Mouse (Mus musculus) c-Kit-positive CD71-positive TER-119-positive erythroid progenitor cells, embryonic 14.5 days (primary cell): ENCODE data around the gene Khdc1b.
"Not testable (repeated sequence)": the region's sequence is repeated elsewhere in the genome, so short reads cannot be mapped to it uniquely, and the experiment has no call there.

Experiments
- DNase-seq: peaks from one replicate; pipeline ENCODE4 v3.0.0-alpha.2; 2013; ENCODE audit warnings: low spot score

Khdc1b gene

DNA sequence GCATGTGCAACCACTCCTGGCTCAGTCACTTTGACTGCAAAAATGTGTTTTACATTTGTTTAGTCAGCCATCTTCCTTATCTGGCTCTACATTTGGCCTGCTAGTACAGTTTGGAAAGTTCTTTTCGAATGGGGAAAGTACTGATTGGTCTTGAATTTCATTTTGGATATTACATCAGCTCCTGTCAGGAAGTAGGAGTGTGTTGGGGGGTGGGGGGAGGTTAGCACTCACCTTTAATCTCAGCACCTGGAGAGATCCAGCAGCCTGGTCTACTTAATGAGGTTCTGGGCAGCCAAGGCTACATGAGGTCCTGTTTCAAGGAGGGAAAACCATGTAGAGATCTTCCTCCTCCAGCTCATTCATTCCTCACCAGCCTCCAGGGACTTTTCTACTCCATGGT, at the start of gene Khdc1b:
Gene Khdc1b (plus strand): TSS at position 301 of the 400 bp plus-strand sequence.
- no peak for DNase-seq

DNA sequence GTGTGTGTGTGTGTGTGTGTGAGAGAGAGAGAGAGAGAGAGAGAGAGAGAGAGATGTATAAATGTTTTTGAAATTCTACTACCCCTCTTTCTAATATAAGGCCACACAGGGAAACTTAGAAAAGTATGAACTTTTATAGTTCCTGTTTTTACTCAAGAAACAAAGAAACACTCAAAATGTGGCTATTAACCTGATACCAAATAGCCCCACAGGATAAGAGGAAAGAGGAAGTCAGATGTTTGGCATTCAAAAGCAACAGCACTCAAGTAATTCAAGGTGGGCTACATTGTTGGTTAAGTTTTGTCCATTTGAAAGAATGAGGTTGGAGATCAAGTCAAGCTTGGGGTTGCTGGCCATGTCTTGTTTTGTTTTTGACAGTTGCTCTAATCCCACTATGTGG, 47.5 kb upstream of the Khdc1b start:
- DNase-seq: no peak

DNA sequence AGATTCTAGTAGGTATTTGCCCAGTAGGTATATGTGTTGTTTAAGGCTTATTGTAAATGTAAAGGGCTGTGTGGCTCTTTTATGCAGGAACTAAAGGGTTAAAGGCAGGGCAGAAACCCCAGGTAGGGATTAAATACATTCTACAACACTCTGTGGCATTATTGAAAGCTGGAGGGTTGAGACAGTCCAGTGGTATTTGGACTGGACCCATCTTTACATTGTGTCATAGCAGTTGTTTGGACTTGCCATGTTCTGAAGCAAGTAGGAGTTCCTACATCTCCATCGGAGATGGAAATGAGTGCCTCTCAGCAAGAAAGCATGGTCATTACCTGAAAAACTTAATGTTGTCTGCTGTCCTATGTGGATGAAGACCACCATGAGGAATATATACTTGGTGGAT, 42.6 kb upstream of the Khdc1b start:
- DNase-seq: no peak

DNA sequence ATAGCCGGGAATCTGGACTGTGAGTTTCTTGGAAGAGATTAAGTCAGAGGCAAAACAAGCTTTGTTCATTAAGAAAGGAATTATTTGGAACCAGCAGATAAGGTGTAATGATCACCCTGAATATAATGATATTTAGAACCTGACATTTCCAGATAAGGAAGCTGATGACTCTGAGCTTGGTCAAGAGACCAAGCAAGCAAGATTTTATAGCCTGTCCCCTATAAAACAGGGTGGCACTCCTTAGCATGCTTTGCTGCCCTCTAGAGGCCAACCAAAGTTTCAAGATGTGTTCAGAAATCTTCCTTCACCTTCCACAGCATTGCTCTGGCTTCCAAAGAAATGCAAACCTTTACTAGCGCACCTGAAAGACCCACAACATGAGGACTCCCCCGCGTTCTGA, 39.1 kb upstream of the Khdc1b start:
- peak; percentile 22 for DNase-seq

DNA sequence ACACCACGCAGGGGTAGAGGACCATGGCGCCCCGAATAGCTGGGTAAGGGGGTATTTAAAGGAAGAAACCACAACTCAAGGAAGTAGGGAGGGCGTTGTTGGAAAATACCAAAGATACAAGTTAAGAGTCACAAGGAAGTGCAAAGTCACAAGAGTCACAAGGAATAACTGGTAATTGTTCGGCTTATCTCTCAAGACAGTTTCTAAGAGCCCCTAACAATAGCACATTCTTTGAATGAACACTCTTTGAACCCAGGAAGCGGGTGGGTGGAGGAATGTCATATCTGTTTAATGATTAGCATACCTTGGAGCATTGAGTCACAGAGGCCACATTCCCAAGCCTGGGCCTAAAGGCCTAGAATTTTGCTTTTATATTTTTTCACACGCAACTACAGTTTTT, 38.6 kb upstream of the Khdc1b start:
- not testable (repeated sequence) for DNase-seq

DNA sequence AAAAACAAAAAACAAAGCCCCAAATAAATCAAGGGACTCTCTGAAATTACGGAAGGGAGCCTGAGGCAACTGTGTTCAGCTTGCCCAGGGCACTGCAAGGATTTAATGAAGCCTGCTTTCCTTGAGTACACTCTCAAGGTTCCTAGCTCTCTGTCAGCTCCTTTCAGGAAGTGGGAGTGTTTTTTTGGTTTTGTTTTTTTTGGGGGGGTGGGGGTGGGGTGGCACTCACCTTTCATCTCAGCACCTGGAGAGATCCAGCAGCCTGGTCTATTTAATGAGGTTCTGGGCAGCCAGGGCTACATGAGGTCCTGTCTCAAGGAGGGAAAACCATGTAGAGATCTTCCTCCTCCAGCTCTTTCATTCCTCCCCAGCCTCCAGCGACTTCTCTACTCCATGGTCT, 34.0 kb upstream of the Khdc1b start, which contains the start of gene Khdc1a:
Gene Khdc1a (plus strand): TSS at position 301 of the 400 bp plus-strand sequence.
- no peak for DNase-seq

DNA sequence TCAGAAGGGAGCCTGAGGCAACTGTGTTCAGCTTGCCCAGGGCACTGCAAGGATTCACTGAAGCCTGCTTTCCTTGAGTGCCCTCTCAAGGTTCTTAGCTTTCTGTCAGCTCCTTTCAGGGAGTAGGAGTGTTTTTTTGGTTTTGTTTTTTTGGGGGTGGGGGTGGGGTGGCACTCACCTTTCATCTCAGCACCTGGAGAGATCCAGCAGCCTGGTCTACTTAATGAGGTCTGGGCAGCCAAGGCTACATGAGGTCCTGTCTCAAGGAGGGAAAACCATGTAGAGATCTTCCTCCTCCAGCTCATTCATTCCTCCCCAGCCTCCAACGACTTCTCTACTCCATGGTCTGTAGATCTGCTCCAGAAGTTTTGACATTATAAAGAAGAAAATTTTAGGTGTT, 15.3 kb upstream of the Khdc1b start, which contains the start of gene Khdc1c:
Gene Khdc1c (plus strand): TSS at position 301 of the 400 bp plus-strand sequence.
- DNase-seq: not testable (repeated sequence)

DNA sequence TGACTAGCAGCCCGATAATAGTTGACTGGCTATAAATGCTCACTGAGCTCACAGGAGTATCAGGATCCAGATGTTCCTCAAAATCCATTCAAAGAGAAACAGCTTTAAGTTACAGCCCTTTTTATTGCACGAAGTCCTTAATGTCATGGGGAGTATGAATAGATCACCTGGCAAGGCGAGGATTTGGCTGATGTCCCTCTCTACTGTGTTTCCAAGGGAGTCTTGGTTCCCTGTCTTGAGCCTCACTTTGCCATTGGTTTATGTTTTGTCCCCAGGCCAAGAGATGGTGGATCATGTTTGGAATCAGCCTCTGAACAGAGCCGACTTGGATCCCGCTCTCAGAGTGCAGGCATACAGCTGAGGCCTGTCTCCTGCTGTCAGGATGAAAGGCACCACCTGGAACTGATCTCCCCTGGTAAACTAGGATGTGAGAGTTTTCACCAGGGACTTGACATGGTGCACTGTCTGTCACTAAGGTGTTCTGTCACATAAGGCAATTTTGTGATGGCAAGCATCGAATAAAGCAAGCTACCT, 7.8 kb downstream of the Khdc1b start:
- DNase-seq: no peak

DNA sequence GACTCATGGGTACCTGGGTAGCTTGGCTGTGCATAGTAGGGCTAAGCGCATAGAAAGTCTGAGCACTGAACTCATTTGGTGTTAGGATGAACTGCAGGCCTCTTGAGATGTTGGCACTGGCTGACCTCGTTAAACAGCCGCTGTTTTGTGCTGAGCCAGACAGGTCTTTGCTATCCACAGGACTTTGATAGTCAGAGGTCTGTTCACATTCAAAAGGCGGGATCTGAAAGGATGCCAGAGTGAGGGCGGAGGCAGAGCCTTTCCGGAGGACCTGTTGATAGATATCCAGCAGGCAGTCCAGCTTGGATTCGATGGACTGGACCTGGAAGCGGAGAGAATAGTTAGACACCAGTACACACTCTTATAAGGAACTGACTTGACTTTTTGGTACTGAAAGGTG, 19.4 kb downstream of the Khdc1b start:
- no peak for DNase-seq

DNA sequence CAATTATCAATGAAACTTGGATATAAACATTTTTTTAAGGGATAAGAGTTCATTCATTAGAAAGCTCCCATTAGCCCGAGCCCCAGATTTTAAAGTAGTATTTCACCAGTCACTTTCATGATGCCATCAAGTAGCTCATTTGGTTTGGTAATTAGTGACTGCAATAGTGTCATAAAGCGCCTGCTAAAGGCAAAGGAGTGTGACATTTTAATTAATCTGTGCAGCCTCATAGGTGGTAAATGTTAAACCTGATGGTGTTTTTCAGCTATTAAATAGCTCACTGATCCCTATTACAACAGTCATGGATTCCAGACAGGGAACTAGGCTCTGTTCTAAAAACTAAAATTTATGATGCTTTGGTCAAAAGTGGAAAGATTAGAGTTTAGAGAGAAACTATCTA, 23.9 kb downstream of the Khdc1b start:
- DNase-seq: no peak

DNA sequence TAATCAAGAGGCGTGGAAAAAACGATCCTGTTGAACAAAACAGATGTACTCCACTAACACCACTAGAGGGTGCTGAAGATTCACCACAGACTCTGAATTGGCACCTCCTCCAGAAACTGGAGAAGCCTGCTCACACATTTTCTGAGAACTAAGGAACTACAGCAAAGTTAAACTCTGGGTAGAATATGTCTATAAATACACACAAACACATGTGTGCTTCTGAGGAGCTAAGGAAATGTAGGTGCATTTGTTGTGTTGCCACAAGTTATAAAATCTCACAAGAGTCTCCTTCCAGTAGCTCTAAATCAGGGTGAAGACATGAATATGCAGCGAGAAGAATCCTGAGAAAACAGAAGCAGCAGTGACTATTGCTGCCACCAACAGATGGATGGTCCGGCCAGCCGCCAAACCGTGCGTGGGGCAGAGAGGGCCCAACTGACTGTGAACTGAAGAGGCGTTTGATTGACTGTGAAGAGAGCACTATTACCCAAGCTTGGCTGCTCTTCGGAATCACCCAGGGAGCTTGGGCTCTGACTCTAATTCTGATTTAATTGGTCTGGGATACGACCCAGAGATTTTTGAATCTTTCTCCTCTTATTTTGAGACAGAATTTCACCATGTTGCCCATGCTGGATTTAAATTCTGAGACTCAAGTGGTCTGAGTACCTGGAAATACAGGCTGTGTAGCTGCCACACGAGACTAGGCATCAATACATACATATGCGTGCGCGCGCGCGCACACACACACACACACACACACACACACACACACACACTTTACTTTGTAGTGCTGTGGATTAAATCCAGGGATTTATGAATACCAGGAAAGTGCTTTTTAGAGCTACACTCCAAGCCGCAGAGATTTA, 28.2 kb downstream of the Khdc1b start:
- peak; percentile 3 for DNase-seq

DNA sequence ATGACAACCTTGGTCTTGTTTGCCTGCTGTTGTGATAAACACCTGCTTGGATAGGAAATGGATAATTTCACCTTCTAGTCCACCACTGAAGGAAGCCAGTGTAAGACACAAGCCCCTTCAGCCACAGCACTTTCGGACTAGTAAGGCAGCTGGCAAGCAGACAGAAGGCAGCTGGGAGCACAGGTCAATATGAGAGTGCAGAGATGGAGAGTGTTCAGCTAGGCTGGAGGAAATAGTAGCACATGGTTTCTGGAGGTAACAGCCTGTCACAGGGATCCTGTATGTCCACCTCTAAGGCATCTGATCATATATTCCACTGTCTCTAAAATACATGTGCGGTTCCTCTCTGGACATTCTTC, 28.8 kb downstream of the Khdc1b start:
- no peak for DNase-seq

DNA sequence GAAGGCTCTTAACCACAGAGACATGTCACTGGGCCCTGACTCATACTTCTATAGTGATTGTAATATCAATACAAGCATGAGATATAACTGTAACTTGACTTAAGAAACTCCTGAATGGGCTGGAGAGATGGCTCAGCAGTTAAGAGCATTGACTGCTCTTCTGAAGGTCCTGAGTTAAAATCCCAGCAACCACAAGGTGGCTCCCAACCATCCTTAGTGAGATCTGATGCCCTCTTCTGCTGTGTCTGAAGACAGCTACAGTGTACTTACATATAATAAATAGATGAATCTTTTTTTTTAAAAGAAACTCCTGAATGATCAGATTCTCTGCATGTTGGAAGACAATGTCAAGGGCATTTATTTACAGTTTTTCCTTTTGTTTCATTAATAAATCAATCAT, 36.0 kb downstream of the Khdc1b start:
- no peak for DNase-seq

DNA sequence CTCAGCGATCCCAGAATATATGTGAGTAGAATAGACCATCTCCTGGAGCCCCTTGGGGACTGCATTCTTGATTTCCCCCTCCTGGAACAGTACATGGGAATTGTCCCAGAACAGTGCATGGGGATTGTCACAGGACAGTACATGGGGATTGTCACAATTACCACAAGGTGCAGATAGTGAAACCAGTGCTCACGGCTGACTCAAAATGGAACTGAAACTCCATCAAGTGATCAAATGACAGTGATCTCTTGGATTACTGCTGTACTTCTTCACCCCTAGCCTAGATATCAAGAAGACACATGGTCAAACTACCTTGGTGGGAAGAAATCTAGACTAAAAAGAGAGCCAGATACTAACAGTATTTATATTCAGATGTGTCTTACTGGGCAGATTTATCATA, 42.3 kb downstream of the Khdc1b start:
- DNase-seq: no peak

DNA sequence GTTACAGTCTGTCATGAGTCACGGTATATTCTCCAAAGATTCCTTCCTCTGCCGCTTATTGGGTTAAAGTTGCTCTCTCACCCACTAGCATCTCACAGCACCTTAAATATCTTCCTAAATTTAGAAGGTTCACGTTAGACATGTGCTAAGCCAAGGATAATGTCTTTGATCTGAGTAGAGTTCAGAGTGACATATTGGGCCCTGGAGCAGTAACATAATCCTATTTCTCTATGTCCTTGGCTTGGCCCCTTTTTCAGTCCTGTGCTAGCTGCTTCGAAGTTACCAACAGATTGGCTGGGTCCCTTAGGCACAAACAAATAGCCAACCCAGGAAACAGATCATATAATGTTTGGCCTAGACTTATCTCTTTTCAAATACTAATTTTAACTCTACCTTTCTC, 44.7 kb downstream of the Khdc1b start:
- no peak for DNase-seq

DNA sequence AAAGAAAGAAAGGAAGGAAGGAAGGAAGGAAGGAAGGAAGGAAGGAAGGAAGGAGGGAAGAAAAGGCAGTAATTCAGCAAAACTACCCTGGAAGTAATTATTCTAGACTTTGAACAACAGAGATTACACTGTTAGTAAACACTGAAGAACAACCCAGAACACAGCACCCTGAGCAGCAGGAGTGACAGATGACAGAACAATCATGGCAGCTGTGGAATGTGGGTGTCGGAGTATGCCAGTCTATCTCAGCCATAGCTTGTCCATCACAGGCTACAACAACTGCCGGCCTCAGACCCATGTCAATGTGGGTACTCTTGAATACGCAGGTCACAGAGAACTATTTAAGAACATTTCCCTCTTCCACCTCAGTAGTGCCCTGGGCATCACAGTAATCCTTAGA, 48.3 kb downstream of the Khdc1b start:
- no peak for DNase-seq

DNA sequence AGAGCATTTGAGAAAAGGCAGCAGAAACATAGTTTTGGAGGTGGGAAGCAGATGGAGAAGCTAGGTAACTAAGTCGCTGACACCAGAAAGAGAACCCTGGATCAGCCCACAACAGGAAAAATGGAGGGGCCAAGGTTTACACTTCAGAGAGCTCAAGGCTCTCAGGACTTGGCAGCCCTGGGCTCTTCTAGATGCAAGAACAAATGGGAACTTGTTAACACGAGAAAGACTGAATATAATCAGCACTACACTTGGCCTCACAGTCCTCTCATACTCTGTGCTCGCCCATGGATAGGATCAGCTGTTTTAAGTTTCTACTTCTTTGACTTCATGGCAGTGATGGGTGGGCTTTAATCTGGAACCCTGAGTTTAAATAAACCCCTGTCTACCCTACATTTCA, 51.5 kb downstream of the Khdc1b start:
- no peak for DNase-seq
